Comparison of ENCODE assay signal across 9 mouse cellular contexts in the genomic region with DNA sequence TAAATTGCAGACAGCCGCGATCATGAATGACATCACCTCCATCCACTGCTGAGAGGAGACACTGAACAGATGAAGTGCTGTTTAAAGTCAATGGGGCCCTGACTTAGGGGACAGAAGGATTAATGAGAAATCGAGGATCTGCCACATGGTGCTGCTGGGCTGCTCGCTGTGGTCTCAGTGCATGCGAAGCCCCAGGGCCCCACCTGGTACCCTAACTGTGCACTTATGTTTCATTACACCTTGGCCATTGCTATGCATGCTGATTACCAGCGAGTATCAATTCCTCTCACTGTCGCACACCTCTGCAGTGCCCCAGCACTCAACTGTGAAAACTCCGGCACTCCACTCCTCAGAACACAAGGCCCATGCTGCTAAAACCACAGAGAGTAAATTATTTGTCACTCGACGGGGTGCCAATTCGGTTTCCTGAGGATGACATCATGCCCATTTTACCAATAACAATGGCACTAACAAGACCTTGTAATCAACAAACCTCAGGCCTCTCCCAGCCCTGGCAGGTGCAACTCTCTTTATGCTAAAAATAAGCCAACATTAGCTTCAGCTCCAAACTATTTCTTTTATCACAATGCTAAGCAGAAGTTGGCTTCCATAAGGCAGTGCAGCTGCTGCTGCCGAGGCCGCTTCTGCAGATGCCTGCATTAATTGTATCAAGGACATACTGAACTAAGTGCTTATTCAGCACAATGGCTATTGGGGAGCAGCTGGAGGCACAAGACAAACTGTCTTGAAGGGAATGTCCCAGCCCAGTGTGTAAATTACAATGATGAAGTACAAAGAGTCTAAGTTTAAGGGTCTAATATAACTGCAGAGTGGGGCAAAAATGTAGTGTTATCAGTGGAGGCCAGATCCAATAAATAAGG.
A peak's percentile ranks its signal among the peaks of the same experiment; 100 is the strongest.
DNase-seq lines count a peak whose midpoint lies in the region; ATAC-seq lines count a peak whose summit lies in the region.
"Had no signal": no experiment of that assay in that cellular context is flagged by ENCODE, and none has a peak within 500 bp of the region (broad histone marks: within the 10 kb centered on the region; RNA-seq: fewer than 3 reads in every experiment).

No protein-coding gene starts in this region.

- no peak overlapping the region for H3K4me2 ChIP-seq in kidney, embryonic 15.5 days
- H3K4me2 ChIP-seq in midbrain, embryonic 16.5 days (ENCODE audit: low read length) = no peak overlapping the region

- H3K9ac ChIP-seq in kidney, embryonic 15.5 days = no peak overlapping the region
- H3K9ac ChIP-seq in midbrain, embryonic 16.5 days (ENCODE audit: low read depth, low read length) = no peak overlapping the region

- H3K9me3 ChIP-seq in kidney, embryonic 15.5 days (replicated peaks) = no peaks in the 10 kb centered on the region
- no peaks in the 10 kb centered on the region for H3K9me3 ChIP-seq in midbrain, embryonic 16.5 days (replicated peaks; ENCODE audit: control insufficient read depth, low read length, poor library complexity, severe bottlenecking)
- H3K9me3 ChIP-seq: G1E had no signal

- no peak overlapping the region for H3K4me3 ChIP-seq in kidney, embryonic 15.5 days (replicated peaks)
- no peak overlapping the region for H3K4me3 ChIP-seq in midbrain, embryonic 16.5 days (ENCODE audit: low read depth, low read length)

- H3K4me1 ChIP-seq in kidney, embryonic 15.5 days = 0 out of 2 replicates have a peak, but pooled peaks cover 5% of the 10 kb centered on the region
- H3K4me1 ChIP-seq in midbrain, embryonic 16.5 days (ENCODE audit: control insufficient read depth, insufficient read depth, low read length) = peaks cover 23% of the 10 kb centered on the region

- H3K27me3 ChIP-seq in kidney, embryonic 15.5 days = no peaks in the 10 kb centered on the region
- no peaks in the 10 kb centered on the region for H3K27me3 ChIP-seq in midbrain, embryonic 16.5 days (ENCODE audit: control insufficient read depth, insufficient read depth, low read depth, low read length)

- peak; percentile 62 for ATAC-seq in kidney, embryonic 15.5 days (replicated peaks; ENCODE audit: low FRiP score)
- peak; percentile 67 for ATAC-seq in midbrain, embryonic 16.5 days

- intact Hi-C loops in heart, postnatal 10 days (cut with DNase I) = loop anchor here (5.0 kb wide), 1 partner anchor 222 kb away; no protein-coding TSS in a partner anchor

- H3K36me3 ChIP-seq in kidney, embryonic 15.5 days = no peaks in the 10 kb centered on the region
- H3K36me3 ChIP-seq in midbrain, embryonic 16.5 days (ENCODE audit: control insufficient read depth, insufficient read depth, low read length) = no peaks in the 10 kb centered on the region

- no peak overlapping the region for H3K27ac ChIP-seq in kidney, embryonic 15.5 days
- H3K27ac ChIP-seq in midbrain, embryonic 16.5 days (ENCODE audit: low read length) = peak overlapping the region; percentile 51

- 54% methylated on average over 13 of the region's 13 CpGs for WGBS in kidney, embryonic 15.5 days
- 11% methylated on average over 13 of the region's 13 CpGs for WGBS in midbrain, embryonic 16.5 days

- no peak for DNase-seq in kidney, adult 8-10 months
- DNase-seq in ZHBTc4 (ENCODE audit: low read depth, low spot score) = peak; percentile 47
- peak; percentile 61 to 74 for DNase-seq in heart, postnatal 10 days
- no peak for DNase-seq in thymus, postnatal 10 days (ENCODE audit: low spot score in 2 of 2)
- no peak for DNase-seq in adrenal gland, adult 2 months
- no peak for DNase-seq in spleen, adult 12 weeks (ENCODE audit: low spot score)

Comparison
In these comparisons a context has a peak if more than half of its experiments do, and no peak if none do; other contexts are left out.
1. DNase-seq: peak in ZHBTc4 (single experiment) and heart, postnatal 10 days (2 of 2); none in kidney, adult 8-10 months (0 of 2), thymus, postnatal 10 days (0 of 2), adrenal gland, adult 2 months (single experiment) and spleen, adult 12 weeks (single experiment).